Mouse (Mus musculus) retina, adult 2 months (tissue): ENCODE data around the gene Tbx2.

ENCODE experiments used
- DNase-seq: peaks from one replicate; pipeline ENCODE4 v3.0.0-alpha.2; 2012; ENCODE audit warnings: low read depth, low spot score

Gene Tbx2

DNA sequence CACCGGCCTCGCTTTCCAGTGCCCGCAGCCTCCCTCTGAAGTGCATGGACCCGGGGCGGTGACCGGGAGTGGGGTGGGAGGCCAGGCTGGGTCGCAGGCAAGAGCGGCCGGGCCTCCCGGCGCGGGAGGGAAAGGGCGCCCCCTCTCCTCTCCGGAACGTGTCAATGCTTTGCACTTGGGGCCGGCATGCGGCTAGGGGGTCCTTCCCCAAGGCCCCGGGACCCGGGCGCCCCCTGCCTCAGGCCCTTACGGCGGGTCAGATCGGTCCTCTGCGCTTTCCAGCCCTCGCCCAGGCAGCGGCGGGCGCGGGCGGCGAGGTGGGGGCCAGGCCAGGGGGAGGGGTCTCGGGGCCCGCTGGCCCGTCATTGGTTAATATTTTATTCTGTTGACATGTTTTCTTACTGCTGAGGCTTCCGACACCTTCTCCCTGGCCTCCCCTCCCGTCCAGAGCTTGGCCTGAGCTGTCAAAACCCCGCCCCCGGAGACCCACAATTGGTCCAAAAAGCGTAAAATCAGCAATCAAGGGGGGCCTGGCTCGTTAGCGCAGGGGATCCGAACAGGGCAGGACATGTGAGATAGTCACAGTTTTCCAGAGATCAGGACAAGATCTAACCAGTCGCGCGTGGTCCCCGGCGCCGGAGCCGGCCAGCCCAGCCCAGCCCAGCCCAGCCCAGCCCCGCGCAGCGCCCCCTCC lies at the start of gene Tbx2:
TSS of gene Tbx2 (plus strand) at position 321 of the 694 bp plus-strand sequence.
- DNase-seq, result no peak

DNA sequence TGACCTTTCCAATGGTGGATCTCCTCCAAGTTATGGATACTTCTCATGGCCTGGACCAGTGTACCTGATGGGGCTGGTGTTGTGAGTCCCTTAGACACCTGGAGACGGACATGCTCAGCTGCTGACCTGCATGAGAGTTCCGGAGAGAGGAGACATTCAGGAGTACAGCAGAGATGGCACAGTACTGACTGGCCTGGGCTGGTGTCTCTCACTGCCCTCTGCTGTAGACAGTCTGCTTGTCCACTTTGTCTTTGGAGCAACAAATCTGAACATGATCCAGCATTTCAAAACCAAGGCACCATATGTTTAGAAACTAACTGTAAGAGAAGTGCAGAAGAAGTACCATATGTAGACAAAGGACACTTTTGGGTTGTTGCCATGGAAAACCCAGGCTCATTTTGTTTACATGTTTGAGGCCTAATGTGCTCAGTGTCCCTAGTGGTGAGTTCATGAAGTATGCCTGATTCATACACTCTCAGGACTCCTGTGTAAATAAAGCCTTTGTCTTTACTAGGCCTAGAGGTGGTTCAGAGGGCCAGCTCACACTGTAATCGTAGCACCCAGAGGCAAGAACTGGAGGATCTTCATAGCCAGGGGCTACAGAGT lies 46.1 kb upstream of the Tbx2 start:
- no peak for DNase-seq

- DNase-seq, result no peak
Observed at GRCm38 (mm10) chr11:85789750-85790149, 42.6 kb upstream of the Tbx2 start.

GRCm38 (mm10) chr11:85790267-85790666 lies 42.1 kb upstream of the Tbx2 start:
- no peak for DNase-seq

DNA sequence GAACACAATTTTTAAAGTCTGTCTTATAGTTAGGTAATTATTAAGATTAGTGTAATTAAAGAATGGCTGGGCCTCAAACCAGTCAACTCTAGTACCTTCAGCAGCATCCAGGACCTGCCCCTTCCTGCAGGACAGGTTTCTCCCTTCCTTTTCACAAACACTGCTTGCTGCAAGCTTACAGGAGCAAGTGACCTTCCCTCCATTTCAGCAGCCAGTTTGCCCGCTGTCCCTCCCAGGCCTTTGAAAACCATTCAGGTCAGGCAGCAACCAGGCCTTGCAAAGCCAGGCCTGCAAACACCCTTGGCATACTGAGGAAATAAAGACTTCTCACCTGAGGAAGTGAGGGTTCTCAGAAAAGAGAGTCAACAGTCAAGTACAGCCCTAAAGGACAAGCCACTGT lies 41.1 kb upstream of the Tbx2 start:
- DNase-seq, result no peak

DNA sequence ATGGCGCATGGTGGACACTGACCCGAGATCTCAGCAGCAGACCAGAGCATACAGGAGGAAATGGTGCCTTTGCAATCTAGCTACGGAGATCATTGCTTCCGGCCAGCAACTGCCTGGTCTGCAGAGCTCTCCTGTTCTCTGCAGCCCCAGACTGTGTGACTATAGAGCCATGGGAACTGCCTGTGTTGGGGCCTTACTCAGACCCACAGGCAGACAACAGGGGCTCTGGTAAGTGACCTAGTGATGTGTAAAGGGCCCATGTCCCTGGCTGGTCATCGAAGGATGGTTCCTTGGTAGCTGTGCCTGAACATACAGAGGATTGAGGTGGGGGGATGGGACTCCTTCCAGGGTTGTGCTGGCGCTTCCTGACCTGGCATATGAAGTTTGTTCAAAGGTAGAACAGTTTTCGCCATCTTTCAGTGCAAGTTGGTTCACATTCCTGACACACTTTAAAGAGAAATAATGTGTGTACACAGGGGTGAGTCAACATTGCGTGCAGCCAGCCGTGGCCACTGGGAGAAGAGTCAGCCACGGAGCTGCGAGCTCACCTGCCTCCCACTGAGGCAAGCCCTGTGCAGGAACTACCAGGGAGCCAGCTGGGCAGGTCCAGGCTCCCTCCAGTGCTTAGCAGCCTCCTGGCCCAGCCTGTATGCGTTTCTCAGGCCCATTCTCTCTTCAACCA lies 39.7 kb upstream of the Tbx2 start:
- no peak for DNase-seq

GRCm38 (mm10) chr11:85799456-85799855 lies 32.9 kb upstream of the Tbx2 start:
- no peak for DNase-seq

DNA sequence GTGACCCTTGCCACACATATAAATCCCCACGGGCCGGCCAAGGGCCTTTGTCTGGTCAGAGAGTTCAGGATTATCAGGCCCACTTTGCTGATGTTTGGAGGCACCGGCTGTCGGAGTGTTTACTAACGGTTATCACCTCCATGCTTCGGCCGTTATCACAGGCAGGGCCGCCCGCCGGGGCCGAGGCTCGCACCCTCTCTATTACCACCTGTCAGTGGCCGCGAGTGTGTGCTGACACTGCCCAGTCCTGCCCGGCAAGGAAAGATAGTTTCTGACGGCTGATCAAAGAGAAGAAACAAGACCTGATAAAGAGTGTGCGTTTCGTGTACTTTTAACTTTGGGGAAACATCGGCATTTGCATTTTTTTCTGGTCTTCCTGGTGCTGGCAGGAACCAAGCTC lies 32.5 kb upstream of the Tbx2 start:
- no peak for DNase-seq

DNA sequence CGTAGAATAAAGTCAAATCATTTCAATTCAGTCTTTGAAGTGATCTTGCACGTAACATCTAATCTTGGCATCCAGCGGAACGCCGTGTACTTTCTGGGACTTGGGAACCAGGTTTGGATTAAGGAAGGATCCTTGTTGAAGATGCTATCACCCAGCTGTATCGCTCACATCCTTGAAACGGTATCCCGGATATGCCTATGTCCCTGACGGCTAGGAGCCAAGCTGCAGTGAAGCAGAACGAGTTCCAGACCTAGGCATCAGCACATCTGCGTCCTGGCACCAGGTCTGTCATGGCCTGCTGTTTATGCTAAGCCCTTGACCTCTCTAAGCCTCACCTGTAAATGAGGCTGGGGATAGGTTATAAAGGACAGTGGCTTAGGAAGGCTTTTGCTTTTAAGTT lies 32.0 kb upstream of the Tbx2 start:
- DNase-seq, result no peak

- no peak for DNase-seq
Observed at GRCm38 (mm10) chr11:85804048-85804447, 28.3 kb upstream of the Tbx2 start.

DNA sequence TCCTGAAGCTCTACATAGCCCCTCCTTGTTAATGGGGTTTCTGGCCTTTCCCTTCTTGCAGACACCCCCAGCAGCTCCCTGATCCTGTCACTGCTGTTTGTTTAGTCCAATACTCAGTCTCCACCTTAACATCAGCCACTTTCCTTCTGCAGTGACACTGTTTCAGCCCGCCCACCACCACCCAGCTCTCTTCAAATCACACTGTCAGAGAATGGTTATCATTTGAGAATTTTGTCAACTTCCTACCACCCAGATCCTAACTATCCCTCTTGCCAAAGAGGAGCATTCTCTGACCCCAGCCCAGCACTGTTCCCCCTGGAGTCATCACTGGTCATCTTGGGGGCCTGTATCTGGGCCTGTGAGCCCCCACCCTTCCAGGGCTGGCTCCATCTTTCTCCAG lies 26.6 kb upstream of the Tbx2 start:
- DNase-seq, result no peak

- no peak for DNase-seq
Observed at GRCm38 (mm10) chr11:85807353-85807752, 25.0 kb upstream of the Tbx2 start.

- no peak for DNase-seq
Observed at GRCm38 (mm10) chr11:85811229-85811628, 21.1 kb upstream of the Tbx2 start.

- no peak for DNase-seq
Observed at GRCm38 (mm10) chr11:85811676-85812075, 20.7 kb upstream of the Tbx2 start.

GRCm38 (mm10) chr11:85812201-85812966 lies 20.0 kb upstream of the Tbx2 start:
- DNase-seq, result no peak

GRCm38 (mm10) chr11:85814678-85815077 lies 17.7 kb upstream of the Tbx2 start:
- no peak for DNase-seq

DNA sequence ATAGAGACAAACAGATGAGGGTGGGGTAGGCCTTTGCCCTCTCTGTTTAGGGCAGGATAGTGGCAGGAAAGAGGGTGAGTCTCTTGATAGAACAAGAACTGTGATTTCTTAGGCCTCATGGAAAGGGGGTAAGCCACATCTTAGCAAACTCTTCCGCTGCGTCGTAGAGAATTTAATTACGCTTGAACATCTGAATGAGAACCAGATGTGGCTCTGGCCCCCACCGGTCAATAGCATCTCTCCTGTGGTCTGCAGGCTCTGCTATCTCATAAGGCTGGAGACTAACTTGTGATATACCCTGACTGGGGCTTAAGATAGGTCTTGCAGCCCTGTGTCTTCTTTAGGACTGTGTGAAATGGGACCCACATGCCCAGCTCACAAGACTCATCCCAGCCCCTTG lies 15.9 kb upstream of the Tbx2 start:
- no peak for DNase-seq

DNA sequence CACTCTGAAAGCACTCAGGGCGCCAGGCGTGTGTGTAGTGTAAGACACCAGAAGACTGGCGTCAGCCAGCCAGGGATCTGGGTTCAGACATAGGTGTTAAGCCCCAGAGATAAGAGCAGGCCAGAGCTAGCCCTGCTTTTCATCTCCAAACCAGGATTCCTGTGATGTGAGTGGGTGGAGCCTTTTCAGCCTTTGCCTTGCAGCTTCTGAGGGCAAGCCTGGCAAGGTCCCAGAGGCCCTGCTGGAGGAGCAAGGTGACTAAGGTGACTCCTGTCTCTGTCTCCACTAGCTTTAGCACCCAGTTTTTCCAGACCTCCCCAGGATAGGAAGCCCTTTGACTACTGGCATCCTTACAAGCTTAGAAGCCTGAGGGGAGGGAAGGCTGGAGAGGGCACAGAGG lies 13.9 kb upstream of the Tbx2 start:
- no peak for DNase-seq

GRCm38 (mm10) chr11:85820959-85821358 lies 11.4 kb upstream of the Tbx2 start:
- no peak for DNase-seq

- DNase-seq, result no peak
Observed at GRCm38 (mm10) chr11:85821659-85822058, 10.7 kb upstream of the Tbx2 start.

DNA sequence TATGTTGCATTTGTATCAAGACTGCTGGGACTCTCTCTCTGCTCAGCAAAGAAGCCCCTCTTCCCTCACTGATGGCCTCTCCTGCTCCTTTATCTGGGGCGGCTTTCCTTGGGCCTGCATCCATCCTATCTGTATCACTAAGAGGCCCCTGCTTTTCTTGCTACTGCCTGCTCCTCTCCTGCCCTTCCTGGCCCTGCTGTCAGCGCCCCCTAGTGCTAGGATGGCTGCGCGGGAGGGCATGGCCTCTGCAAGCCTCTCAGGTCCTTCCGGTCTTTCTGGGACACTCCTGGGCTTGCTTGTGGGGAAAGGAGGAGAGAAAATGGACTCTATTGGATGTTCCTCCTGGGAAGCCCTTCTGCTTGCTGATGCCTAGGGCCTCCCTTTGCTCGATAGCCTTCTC lies 9.2 kb upstream of the Tbx2 start:
- no peak for DNase-seq

DNA sequence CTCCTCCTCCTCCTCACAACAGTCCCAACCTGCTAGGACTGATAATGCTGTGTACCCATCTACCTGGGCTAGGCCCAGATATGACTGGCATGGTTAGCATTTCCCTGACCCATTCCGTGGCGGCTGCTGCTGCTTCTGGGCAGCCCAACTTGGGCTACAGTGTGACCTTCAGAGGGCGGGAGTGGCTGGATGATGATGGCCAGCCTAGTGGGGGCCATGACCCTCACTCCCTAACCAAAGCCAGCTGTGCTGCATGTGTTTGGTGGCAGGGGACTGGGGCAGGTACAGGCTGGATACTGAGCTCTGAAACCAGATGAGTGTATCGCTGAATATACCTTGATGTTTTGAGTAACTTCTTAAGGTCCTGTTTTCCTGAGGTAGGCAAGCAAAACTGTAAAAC lies 8.6 kb upstream of the Tbx2 start:
- no peak for DNase-seq
